Mouse (Mus musculus): ENCODE results near the gene Ankrd13d.
"Not testable (repeated sequence)": the region's sequence is repeated elsewhere in the genome, so short reads cannot be mapped to it uniquely, and the experiment has no call there.

Ankrd13d gene

GRCm38 (mm10) chr19:4261038-4261698 lies 21.8 kb downstream of the Ankrd13d start:
- no peak for DNase-seq

GRCm38 (mm10) chr19:4257897-4258252 lies 25.1 kb downstream of the Ankrd13d start:
- DNase-seq, result no peak

DNA sequence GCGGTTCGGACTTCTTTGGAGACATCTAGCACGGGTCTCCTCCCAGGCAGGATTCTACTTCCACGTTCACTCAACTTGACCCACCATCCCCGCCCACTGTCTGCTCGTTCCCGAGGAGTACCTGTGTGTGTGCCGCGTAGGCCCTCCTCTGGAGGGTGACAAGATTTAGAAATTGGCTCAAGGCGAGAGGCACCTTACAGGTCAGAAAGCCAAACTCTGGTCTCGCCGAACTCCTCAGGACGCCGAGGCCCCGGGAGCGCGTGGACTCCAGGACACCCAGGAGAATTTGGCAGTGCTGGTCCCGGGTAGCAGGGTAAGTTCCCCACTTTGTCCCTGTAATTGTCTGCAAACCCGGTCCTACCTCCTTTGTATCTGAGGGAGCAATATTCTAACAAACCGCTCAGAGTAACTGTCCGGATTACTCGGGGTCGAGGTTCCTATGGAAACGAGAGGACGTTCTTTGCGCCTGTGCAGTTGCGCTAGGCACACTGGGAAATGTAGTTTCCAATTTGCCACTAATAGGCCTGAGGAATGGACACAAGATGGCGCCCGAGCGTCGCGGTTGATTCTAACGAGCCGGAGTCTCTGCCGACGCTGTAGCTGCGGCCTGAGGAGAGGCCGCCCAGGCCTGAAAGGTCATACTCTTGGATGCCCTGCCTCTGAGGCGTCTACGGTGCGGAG lies 25.6 kb downstream of the Ankrd13d start:
- peak; percentile 93 for DNase-seq

- no peak for DNase-seq
Observed at GRCm38 (mm10) chr19:4255583-4256162, 27.3 kb downstream of the Ankrd13d start.

GRCm38 (mm10) chr19:4254230-4254629 lies 28.7 kb downstream of the Ankrd13d start:
- no peak for DNase-seq

- DNase-seq, result not testable (repeated sequence)
Observed at GRCm38 (mm10) chr19:4248683-4249082, 34.3 kb downstream of the Ankrd13d start.

DNA sequence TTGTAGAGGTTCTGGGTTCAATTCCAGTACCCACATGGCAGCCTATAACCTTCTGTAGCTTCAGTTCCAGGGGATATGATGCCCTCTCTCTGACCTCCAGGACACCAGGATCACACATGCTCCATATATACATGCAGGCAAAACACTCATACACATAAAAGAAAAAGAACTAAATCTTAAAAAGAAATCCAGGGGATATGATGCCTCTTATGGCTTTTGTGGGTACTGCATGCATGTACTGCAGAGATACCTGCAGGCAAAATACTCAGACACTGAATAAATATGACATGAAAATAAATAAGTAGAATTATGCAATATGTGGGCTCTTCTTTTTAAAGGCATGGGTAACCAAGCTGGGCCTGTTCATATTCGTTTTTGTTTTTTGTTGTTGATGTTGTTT lies 35.9 kb downstream of the Ankrd13d start:
- no peak for DNase-seq

DNA sequence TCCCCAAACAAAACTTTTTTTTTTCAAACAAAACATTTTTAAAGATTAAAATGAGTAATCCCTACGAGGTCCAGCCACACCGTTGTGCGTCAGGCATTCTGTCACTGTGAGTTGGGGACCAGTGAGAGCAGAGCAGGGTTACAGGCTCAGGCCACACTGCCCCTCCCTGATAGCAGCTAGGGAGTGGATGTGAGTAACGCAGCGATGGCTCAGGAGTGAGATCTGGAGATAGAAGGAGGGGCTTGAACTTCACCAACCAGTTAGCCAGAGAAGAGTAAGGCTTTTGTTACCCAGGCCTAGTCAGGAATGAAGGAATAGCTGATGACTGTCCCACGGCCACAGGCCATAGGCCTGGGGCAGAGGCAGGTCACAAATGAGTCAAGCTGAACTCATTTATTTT lies 38.2 kb downstream of the Ankrd13d start:
- no peak for DNase-seq

- no peak for DNase-seq
Observed at GRCm38 (mm10) chr19:4242416-4242815, 40.5 kb downstream of the Ankrd13d start.

DNA sequence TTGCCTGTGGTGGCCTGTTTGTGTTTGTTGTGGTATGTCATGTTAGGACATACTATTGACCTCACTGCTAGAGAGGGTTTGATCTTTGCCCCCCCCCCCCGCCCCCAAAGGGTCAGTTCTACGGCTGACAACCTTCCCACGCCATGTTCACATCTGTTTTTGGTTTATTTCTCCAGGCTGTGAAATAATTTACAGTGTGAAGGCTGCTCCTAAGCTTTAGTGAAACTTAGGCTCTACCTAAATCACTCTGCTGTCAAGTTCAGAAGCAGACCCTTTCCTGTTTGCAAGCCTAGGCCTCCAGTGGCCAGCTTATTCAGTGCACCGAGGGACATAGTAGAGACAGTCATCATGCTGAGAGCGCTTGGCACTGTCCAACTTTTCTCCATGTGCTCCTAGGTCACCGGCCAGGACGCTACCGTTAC lies 42.7 kb downstream of the Ankrd13d start:
- DNase-seq, result no peak

- DNase-seq, result no peak
Observed at GRCm38 (mm10) chr19:4234548-4234947, 48.4 kb downstream of the Ankrd13d start.

DNA sequence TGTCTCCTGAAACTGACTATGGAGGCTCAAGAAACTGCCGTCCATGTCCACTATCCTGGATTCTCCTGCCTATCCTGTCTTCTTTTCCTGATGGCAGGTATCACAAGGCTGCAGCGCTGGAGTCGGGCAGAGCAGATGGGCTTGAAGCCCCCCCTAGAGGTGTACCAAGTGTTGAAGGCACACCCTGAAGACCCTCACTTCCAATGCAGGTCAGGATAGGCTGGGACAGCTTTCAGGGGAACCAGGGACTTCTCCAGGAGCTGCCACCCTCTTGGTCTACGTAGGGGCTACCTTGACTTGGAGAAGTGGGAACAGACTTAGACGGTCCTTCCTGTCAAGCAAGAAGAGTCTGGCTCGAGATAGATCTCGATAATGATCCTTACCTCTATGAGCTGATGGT lies 50.3 kb downstream of the Ankrd13d start:
- DNase-seq, result no peak

GRCm38 (mm10) chr19:4232186-4232572 lies 50.8 kb downstream of the Ankrd13d start:
- DNase-seq, result no peak

- DNase-seq, result peak; percentile 98
Observed at GRCm38 (mm10) chr19:4231253-4232185, 51.4 kb downstream of the Ankrd13d start, which contains the start of gene Pold4. TSS of gene Pold4 (plus strand) at chr19:4231899.

- DNase-seq, result no peak
Observed at GRCm38 (mm10) chr19:4230415-4230814, 52.5 kb downstream of the Ankrd13d start.

- no peak for DNase-seq
Observed at GRCm38 (mm10) chr19:4229451-4230076, 53.4 kb downstream of the Ankrd13d start.

DNA sequence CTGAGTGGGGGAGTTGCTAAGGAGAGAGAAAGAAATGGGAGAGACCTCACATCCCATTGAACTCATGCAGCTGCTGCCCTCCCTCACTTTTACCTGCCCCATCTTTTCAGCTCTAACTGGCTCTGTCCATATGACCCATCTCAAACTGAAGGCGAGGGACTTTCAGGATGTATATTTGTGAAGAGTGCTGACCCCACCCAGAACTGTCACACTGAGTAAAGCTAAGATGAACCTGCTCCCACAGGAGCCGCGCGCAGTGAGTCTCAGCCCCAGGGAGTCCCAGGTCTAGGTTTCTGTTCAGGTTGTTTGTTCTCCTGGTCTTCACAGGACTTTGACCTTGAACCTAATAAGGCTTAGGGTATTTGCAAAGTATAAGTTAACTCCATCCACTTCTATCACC lies 54.0 kb downstream of the Ankrd13d start:
- DNase-seq, result no peak

DNA sequence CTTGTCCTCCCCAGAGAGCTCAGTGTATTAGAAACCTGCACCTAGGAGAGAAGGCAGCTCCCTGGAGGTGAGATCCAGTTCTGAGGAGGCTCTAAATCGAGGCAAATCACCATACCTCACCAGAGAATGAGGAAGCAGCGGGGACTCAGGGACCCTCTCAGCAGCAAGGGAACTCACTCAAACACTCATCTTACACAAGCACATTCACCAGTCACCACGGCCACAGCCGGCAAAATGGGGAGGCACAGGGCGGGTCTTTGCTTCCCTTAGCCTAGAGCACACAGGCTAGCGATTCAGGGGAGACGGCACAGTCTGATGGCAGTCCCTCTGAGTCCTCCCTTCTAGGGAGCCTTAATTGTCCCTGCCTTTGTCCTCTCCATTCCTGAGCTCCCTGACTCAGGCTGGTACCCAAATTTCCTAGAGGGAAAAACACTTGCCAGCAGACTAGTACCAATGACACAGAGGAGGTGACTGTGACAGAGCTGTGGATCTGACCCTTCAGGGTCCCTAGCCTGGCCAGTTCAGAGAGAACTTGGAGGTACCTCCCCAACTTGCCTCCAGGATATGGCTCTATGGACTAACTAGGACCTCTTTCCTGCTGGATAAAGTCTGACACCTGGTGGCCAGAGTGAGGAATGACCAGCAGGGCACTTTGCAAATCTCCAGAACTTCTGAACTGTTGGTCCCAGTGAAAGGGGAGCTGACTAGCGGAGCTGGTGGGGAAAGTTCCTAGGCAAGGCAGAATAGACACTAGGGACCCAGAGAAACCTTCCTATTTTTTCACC lies 54.9 kb downstream of the Ankrd13d start:
- DNase-seq, result peak; percentile 72

- DNase-seq, result no peak
Observed at GRCm38 (mm10) chr19:4227446-4227845, 55.5 kb downstream of the Ankrd13d start.

- no peak for DNase-seq
Observed at GRCm38 (mm10) chr19:4226779-4227178, 56.2 kb downstream of the Ankrd13d start.

DNA sequence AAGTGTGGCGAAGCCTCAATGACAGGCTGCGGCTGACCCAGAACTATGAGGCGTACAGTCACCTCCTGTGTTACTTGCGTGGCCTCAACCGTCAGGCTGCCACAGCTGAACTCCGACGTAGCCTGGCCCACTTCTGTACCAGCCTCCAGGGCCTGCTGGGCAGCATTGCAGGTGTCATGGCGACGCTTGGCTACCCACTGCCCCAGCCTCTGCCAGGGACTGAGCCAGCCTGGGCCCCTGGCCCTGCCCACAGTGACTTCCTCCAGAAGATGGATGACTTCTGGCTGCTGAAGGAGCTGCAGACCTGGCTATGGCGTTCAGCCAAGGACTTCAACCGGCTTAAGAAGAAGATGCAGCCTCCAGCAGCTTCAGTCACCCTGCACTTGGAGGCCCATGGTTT lies 60.8 kb downstream of the Ankrd13d start:
- DNase-seq, result no peak
